Mouse (Mus musculus): ENCODE results near the gene Gtdc1.

GRCm38 (mm10) chr2:44549311-44549710, 378.1 kb downstream of the Gtdc1 start:
- TF ChIP-seq CTCF (IDR thresholded peaks at IDR 0.05; ENCODE audit: low read depth, low read length) (no peak), POLR2A (IDR thresholded peaks at IDR 0.05; ENCODE audit: extremely low read depth, insufficient read depth, low read length) (no peak)
